Mouse (Mus musculus) forebrain, embryonic 16.5 days (tissue): Measurements from ENCODE around the gene Rreb1. TPM values are rescaled to one million over a fixed set of nuclear protein-coding genes. Genes with fewer than 3 reads are reported as not detected.
A peak's percentile ranks its signal among the peaks of the same experiment; 100 is the strongest.

Source experiments
- ATAC-seq: fragments of 200-750 bp; cut with Nextera tagmentation; 2 replicates; pipeline ENCODE4 v1.8.0; 2017; ENCODE audit warnings: mild to moderate bottlenecking, moderate library complexity
- H3K27ac ChIP-seq: fragments of 300-500 bp; sonication (generic); 2 replicates; pipeline ENCODE4 v1.5.1; 2014; ENCODE audit warnings: low read length, control low read depth
- H3K27me3 ChIP-seq: fragments of 300-500 bp; sonication (generic); replicated peaks from 2 replicates; pipeline ENCODE4 v1.6.1; 2014; ENCODE audit warnings: low read length; ENCODE audit not compliant: control insufficient read depth, insufficient read depth
- H3K36me3 ChIP-seq: fragments of 300-500 bp; sonication (generic); 2 replicates; pipeline ENCODE4 v1.6.1; 2014; ENCODE audit not compliant: control insufficient read depth, insufficient read depth
- H3K4me1 ChIP-seq: fragments of 300-500 bp; sonication (generic); replicated peaks from 2 replicates; pipeline ENCODE4 v1.6.1; 2014; ENCODE audit warnings: low read length; ENCODE audit not compliant: control insufficient read depth, insufficient read depth
- H3K4me2 ChIP-seq: fragments of 300-500 bp; sonication (generic); 2 replicates; pipeline ENCODE4 v1.6.1; 2014; ENCODE audit warnings: mild to moderate bottlenecking, low read length, control low read depth
- H3K4me3 ChIP-seq: fragments of 300-500 bp; sonication (generic); replicated peaks from 2 replicates; pipeline ENCODE4 v1.5.1; 2014; ENCODE audit warnings: mild to moderate bottlenecking, low read length, control low read depth
- H3K9ac ChIP-seq: fragments of 300-500 bp; sonication (generic); replicated peaks from 2 replicates; pipeline ENCODE4 v1.6.1; 2014; ENCODE audit warnings: low read depth, low read length, control low read depth
- H3K9me3 ChIP-seq: fragments of 300-500 bp; sonication (generic); 2 replicates; pipeline ENCODE4 v1.6.1; 2016; ENCODE audit warnings: low read length; ENCODE audit not compliant: control insufficient read depth
- WGBS: fragments of 180-500 bp; shearing (Covaris S2); extraction: QIAGEN DNeasy Blood & Tissue Kit; methylation state at CpG from one replicate; pipeline ENCODE4 v1.1.7; 2014; 5-methylcytosine and 5-hydroxymethylcytosine counted together
- polyA plus RNA-seq: library from polyadenylated mRNA; unstranded; fragments of >200 nt; fragmentation: Nextera tagmentation; extraction: Ambion mirVana; gene quantifications from 2 replicates; pipeline ENCODE4 v1.2.1, GENCODE M21; 2015

Gene Rreb1
- polyA plus RNA-seq, 1 experiment from 2014 or later, result 2.1 TPM

- H3K27me3 ChIP-seq, result no peaks in the 10 kb centered on the region
- 55% methylated on average over 9 of the region's 9 CpGs for whole genome bisulfite sequencing
- H3K36me3 ChIP-seq, result no peaks in the 10 kb centered on the region
- no peaks in the 10 kb centered on the region for H3K4me1 ChIP-seq
- no peak overlapping the region for H3K4me3 ChIP-seq
- no peak overlapping the region for H3K27ac ChIP-seq
- H3K4me2 ChIP-seq, result no peak overlapping the region
- ATAC-seq, result no peak
- no peaks in the 10 kb centered on the region for H3K9me3 ChIP-seq
- H3K9ac ChIP-seq, result no peak overlapping the region
Measured at GRCm38 (mm10) chr13:37751154-37751950, 26.8 kb upstream of the Rreb1 start.

- H3K9me3 ChIP-seq, result no peaks in the 10 kb centered on the region
- H3K27ac ChIP-seq, result no peak overlapping the region
- 77% methylated on average over 10 of the region's 10 CpGs for WGBS
- peaks cover 43% of the 10 kb centered on the region for H3K27me3 ChIP-seq
- no peak overlapping the region for H3K9ac ChIP-seq
- no peaks in the 10 kb centered on the region for H3K36me3 ChIP-seq
- no peak overlapping the region for H3K4me2 ChIP-seq
- H3K4me1 ChIP-seq, result peaks cover 8% of the 10 kb centered on the region; the same call in 1 of the 2 replicates
- no peak overlapping the region for H3K4me3 ChIP-seq
- no peak for ATAC-seq
Measured at GRCm38 (mm10) chr13:37759341-37760012, 18.7 kb upstream of the Rreb1 start.

GRCm38 (mm10) chr13:37760013-37760342 is 18.2 kb upstream of the Rreb1 start:
- Histone ChIP-seq H3K9ac (no peak overlapping the region), H3K4me3 (no peak overlapping the region), H3K4me1 (peaks cover 8% of the 10 kb centered on the region; the same call in 1 of the 2 replicates), H3K27me3 (peaks cover 45% of the 10 kb centered on the region), H3K9me3 (no peaks in the 10 kb centered on the region), H3K4me2 (no peak overlapping the region), H3K36me3 (no peaks in the 10 kb centered on the region), H3K27ac (no peak overlapping the region)
- ATAC-seq, result no peak
- WGBS, result 29% methylated on average over 3 of the region's 3 CpGs

- H3K4me2 ChIP-seq, result no peak overlapping the region
- peaks cover 8% of the 10 kb centered on the region; the same call in 1 of the 2 replicates for H3K4me1 ChIP-seq
- H3K9ac ChIP-seq, result no peak overlapping the region
- peaks cover 45% of the 10 kb centered on the region for H3K27me3 ChIP-seq
- 40% methylated on average over 3 of the region's 3 CpGs for WGBS
- no peak overlapping the region for H3K27ac ChIP-seq
- H3K36me3 ChIP-seq, result no peaks in the 10 kb centered on the region
- H3K4me3 ChIP-seq, result no peak overlapping the region
- no peak for ATAC-seq
- H3K9me3 ChIP-seq, result no peaks in the 10 kb centered on the region
Measured at GRCm38 (mm10) chr13:37760373-37760772, 17.8 kb upstream of the Rreb1 start.

GRCm38 (mm10) chr13:37760957-37761941 is 17.0 kb upstream of the Rreb1 start:
- Histone ChIP-seq H3K36me3 (no peaks in the 10 kb centered on the region), H3K4me3 (0 out of 2 replicates have a peak overlapping the region, but pooled peaks have one; percentile 3), H3K27me3 (peaks cover 45% of the 10 kb centered on the region), H3K27ac (no peak overlapping the region), H3K9me3 (no peaks in the 10 kb centered on the region), H3K4me1 (peaks cover 8% of the 10 kb centered on the region; the same call in 1 of the 2 replicates), H3K4me2 (peak overlapping the region; percentile 32), H3K9ac (no peak overlapping the region; the same call in 1 of the 2 replicates)
- 8% methylated on average over 23 of the region's 23 CpGs for WGBS
- peak; percentile 91 for ATAC-seq

GRCm38 (mm10) chr13:37763800-37764407 is 14.3 kb upstream of the Rreb1 start:
- no peak for ATAC-seq
- H3K27ac ChIP-seq, result no peak overlapping the region
- no peaks in the 10 kb centered on the region for H3K36me3 ChIP-seq
- H3K9me3 ChIP-seq, result no peaks in the 10 kb centered on the region
- peaks cover 8% of the 10 kb centered on the region; the same call in 1 of the 2 replicates for H3K4me1 ChIP-seq
- no peak overlapping the region for H3K9ac ChIP-seq
- H3K4me3 ChIP-seq, result no peak overlapping the region
- 58% methylated on average over 9 of the region's 9 CpGs for WGBS
- no peak overlapping the region for H3K4me2 ChIP-seq
- peaks cover 29% of the 10 kb centered on the region for H3K27me3 ChIP-seq

GRCm38 (mm10) chr13:37769777-37770176 is 8.4 kb upstream of the Rreb1 start:
- Histone ChIP-seq H3K27ac (no peak overlapping the region), H3K9ac (no peak overlapping the region), H3K27me3 (peaks cover 3% of the 10 kb centered on the region), H3K36me3 (no peaks in the 10 kb centered on the region), H3K4me2 (no peak overlapping the region), H3K4me3 (no peak overlapping the region), H3K4me1 (peaks cover 2% of the 10 kb centered on the region; the same call in 1 of the 2 replicates), H3K9me3 (no peaks in the 10 kb centered on the region)
- peak; percentile 52 for ATAC-seq
- WGBS, result 9% methylated on average over 1 of the region's 1 CpGs

GRCm38 (mm10) chr13:37773476-37773875 is 4.7 kb upstream of the Rreb1 start:
- no peak overlapping the region for H3K27ac ChIP-seq
- no peaks in the 10 kb centered on the region for H3K9me3 ChIP-seq
- peaks cover 11% of the 10 kb centered on the region for H3K27me3 ChIP-seq
- H3K36me3 ChIP-seq, result no peaks in the 10 kb centered on the region
- no peak overlapping the region for H3K4me3 ChIP-seq
- no peak overlapping the region for H3K9ac ChIP-seq
- no peak overlapping the region for H3K4me2 ChIP-seq
- no peak for ATAC-seq
- H3K4me1 ChIP-seq, result peaks cover 9% of the 10 kb centered on the region
